Mouse (Mus musculus): ENCODE measurements around the gene Fam13c.

GRCm38 (mm10) chr10:70533301-70533781 is 93.1 kb downstream of the Fam13c start:
- TF ChIP-seq CTCF (IDR thresholded peaks at IDR 0.05; ENCODE audit: low read depth, low read length) (no peak), POLR2A (IDR thresholded peaks at IDR 0.05; ENCODE audit: extremely low read depth, insufficient read depth, low read length) (no peak)

All from liver, adult 2 months (tissue).